ENCODE assay signal across 10 mouse cellular contexts in the genomic region with DNA sequence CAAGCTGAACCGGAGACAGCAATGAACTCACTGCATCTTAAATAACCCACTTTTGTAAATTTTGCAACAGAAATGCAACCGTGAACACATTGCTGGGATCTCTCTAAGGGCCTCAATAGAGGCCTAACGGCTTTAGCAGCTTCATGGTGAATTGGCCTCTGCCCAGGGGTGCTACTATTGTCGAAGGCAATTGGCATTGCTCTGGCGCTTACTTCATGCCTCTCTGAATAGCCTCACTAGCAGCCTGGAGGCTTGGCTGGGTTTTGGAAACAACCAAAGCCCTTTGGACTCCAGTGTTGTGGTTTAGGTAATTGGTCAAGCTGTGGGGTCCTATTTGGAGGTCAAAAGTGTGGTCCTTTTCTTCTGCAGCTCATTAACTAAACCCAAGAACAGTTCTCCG.
DNase-seq lines count a peak whose midpoint lies in the region; ATAC-seq and TF ChIP-seq lines count a peak whose summit lies in the region.
"Had no signal": no experiment of that assay in that cellular context is flagged by ENCODE, and none has a peak within 500 bp of the region (broad histone marks: within the 10 kb centered on the region; RNA-seq: fewer than 3 reads in every experiment).

No protein-coding gene starts in this region.

- 62% methylated on average over 6 of the region's 6 CpGs for WGBS in heart, adult 2 months
- WGBS in hindbrain, embryonic 16.5 days = 20% methylated on average over 6 of the region's 6 CpGs

- no peak overlapping the region for H3K9ac ChIP-seq in heart, adult 2 months (ENCODE audit: low read depth, low read length)
- H3K9ac ChIP-seq in hindbrain, embryonic 16.5 days (ENCODE audit: low read depth, low read length) = no peak overlapping the region
- H3K9ac ChIP-seq: limb, embryonic 12.5 days had no signal

- H3K27ac ChIP-seq in heart, adult 2 months = no peak overlapping the region
- peak overlapping the region; percentile 54 for H3K27ac ChIP-seq in hindbrain, embryonic 16.5 days (ENCODE audit: low read depth, low read length)
- H3K27ac ChIP-seq: limb, embryonic 12.5 days had no signal

- no peaks in the 10 kb centered on the region for H3K79me2 ChIP-seq in heart, adult 2 months (replicated peaks; ENCODE audit: control insufficient read depth, insufficient read depth, low read length)

- DNase-seq in heart, adult 2 months = peak; percentile 24 to 46
- DNase-seq in heart, postnatal 25 days (ENCODE audit: low spot score) = no peak
- DNase-seq in Muller cell, postnatal 12 days (ENCODE audit: inconsistent ontology term) = peak; percentile 91
- peak; percentile 83 to 86 for DNase-seq in cerebellum, postnatal 10 days
- DNase-seq in thymus, postnatal 36 days = no peak
- no peak for DNase-seq in ovary, postnatal 14 days (ENCODE audit: low spot score)
- DNase-seq in lung, adult 18-20 months = no peak
- DNase-seq: adrenal gland, postnatal 25 days had no signal

- H3K4me2 ChIP-seq in hindbrain, embryonic 16.5 days (ENCODE audit: low read length) = no peak overlapping the region
- H3K4me2 ChIP-seq: limb, embryonic 12.5 days had no signal

- H3K4me1 ChIP-seq in heart, adult 2 months (ENCODE audit: control insufficient read depth, insufficient read depth, low read length) = peaks cover 2% of the 10 kb centered on the region
- peaks cover 9% of the 10 kb centered on the region for H3K4me1 ChIP-seq in hindbrain, embryonic 16.5 days (ENCODE audit: control insufficient read depth, insufficient read depth, low read depth, low read length)

- no peak for TF ChIP-seq CTCF in heart, adult 2 months (IDR thresholded peaks at IDR 0.05)

- no peaks in the 10 kb centered on the region for H3K36me3 ChIP-seq in heart, adult 2 months (ENCODE audit: control insufficient read depth, insufficient read depth, low read length)
- H3K36me3 ChIP-seq in hindbrain, embryonic 16.5 days (ENCODE audit: control insufficient read depth, insufficient read depth, low read length) = no peaks in the 10 kb centered on the region
- H3K36me3 ChIP-seq: limb, embryonic 12.5 days had no signal

- no peak for TF ChIP-seq POLR2A in heart, adult 2 months (IDR thresholded peaks at IDR 0.05; ENCODE audit: insufficient read depth, low read depth, low read length)

- intact Hi-C loops in heart, adult 2 months (cut with DNase I) = no loop called here
- intact Hi-C loops in heart, postnatal 25 days (cut with DNase I) = no loop called here

- peak; percentile 83 for ATAC-seq in hindbrain, embryonic 16.5 days

- no peak overlapping the region for H3K4me3 ChIP-seq in heart, adult 2 months
- H3K4me3 ChIP-seq in hindbrain, embryonic 16.5 days (ENCODE audit: low read length) = no peak overlapping the region
- H3K4me3 ChIP-seq: limb, embryonic 12.5 days had no signal

- no peaks in the 10 kb centered on the region for H3K27me3 ChIP-seq in heart, adult 2 months (ENCODE audit: control insufficient read depth, insufficient read depth, low read length)
- no peaks in the 10 kb centered on the region for H3K27me3 ChIP-seq in hindbrain, embryonic 16.5 days (replicated peaks; ENCODE audit: control insufficient read depth, insufficient read depth, low read length)

- no peak for TF ChIP-seq EP300 in heart, adult 2 months (IDR thresholded peaks at IDR 0.05; ENCODE audit: insufficient read depth, low read depth, low read length)

- no peaks in the 10 kb centered on the region for H3K9me3 ChIP-seq in hindbrain, embryonic 16.5 days (ENCODE audit: control insufficient read depth, low read length)
- H3K9me3 ChIP-seq: limb, embryonic 12.5 days had no signal

Comparison
In these comparisons a context has a peak if more than half of its experiments do, and no peak if none do; other contexts are left out.
1. DNase-seq: peak in heart, adult 2 months (2 of 2), Muller cell, postnatal 12 days (single experiment) and cerebellum, postnatal 10 days (2 of 2); none in heart, postnatal 25 days (single experiment), thymus, postnatal 36 days (0 of 2), ovary, postnatal 14 days (single experiment) and lung, adult 18-20 months (0 of 2).